Mouse (Mus musculus): Measurements from ENCODE around the gene Prss54. TPM values are rescaled to one million over a fixed set of nuclear protein-coding genes. Genes with fewer than 3 reads are reported as not detected.
A peak's percentile ranks its signal among the peaks of the same experiment; 100 is the strongest.

Gene Prss54
- polyA plus RNA-seq, 1 experiment from 2014 or later, result not detected

- no peak for ATAC-seq (replicated peaks; ENCODE audit: low FRiP score)
- Histone ChIP-seq H3K4me1 (replicated peaks; ENCODE audit: control insufficient read depth, insufficient read depth, low read length) (no peaks in the 10 kb centered on the region), H3K9ac (ENCODE audit: low read depth, low read length) (no peak overlapping the region), H3K36me3 (ENCODE audit: control insufficient read depth, insufficient read depth, low read length) (no peaks in the 10 kb centered on the region), H3K27ac (ENCODE audit: low read depth, low read length) (no peak overlapping the region), H3K4me2 (no peak overlapping the region), H3K4me3 (ENCODE audit: low read depth, low read length) (no peak overlapping the region), H3K27me3 (replicated peaks; ENCODE audit: control insufficient read depth, insufficient read depth, low read length) (no peaks in the 10 kb centered on the region), H3K9me3 (ENCODE audit: control insufficient read depth, low read length) (no peaks in the 10 kb centered on the region)
- 86% methylated on average over 4 of the region's 4 CpGs for WGBS
- no peak for DNase-seq (ENCODE audit: low spot score)
Measured at GRCm38 (mm10) chr8:95546986-95547385, 29.2 kb downstream of the Prss54 start.

- Histone ChIP-seq H3K36me3 (ENCODE audit: control insufficient read depth, insufficient read depth, low read length) (no peaks in the 10 kb centered on the region), H3K9me3 (ENCODE audit: control insufficient read depth, low read length) (no peaks in the 10 kb centered on the region), H3K27me3 (replicated peaks; ENCODE audit: control insufficient read depth, insufficient read depth, low read length) (no peaks in the 10 kb centered on the region), H3K27ac (ENCODE audit: low read depth, low read length) (no peak overlapping the region), H3K4me2 (no peak overlapping the region), H3K4me1 (replicated peaks; ENCODE audit: control insufficient read depth, insufficient read depth, low read length) (no peaks in the 10 kb centered on the region), H3K9ac (ENCODE audit: low read depth, low read length) (no peak overlapping the region), H3K4me3 (ENCODE audit: low read depth, low read length) (no peak overlapping the region)
- ATAC-seq (replicated peaks; ENCODE audit: low FRiP score), result no peak
- DNase-seq (ENCODE audit: low spot score), result no peak
- WGBS, result 72% methylated on average over 17 of the region's 17 CpGs
Measured at GRCm38 (mm10) chr8:95545815-95546214, 30.3 kb downstream of the Prss54 start.

GRCm38 (mm10) chr8:95543065-95543464 lies 33.1 kb downstream of the Prss54 start:
- 76% methylated on average over 3 of the region's 3 CpGs for WGBS
- no peaks in the 10 kb centered on the region for H3K9me3 ChIP-seq (ENCODE audit: control insufficient read depth, low read length)
- H3K9ac ChIP-seq (ENCODE audit: low read depth, low read length), result no peak overlapping the region
- H3K4me3 ChIP-seq (ENCODE audit: low read depth, low read length), result no peak overlapping the region
- DNase-seq (ENCODE audit: low spot score) (no peak), ATAC-seq (replicated peaks; ENCODE audit: low FRiP score) (no peak)
- no peaks in the 10 kb centered on the region for H3K27me3 ChIP-seq (replicated peaks; ENCODE audit: control insufficient read depth, insufficient read depth, low read length)
- H3K27ac ChIP-seq (ENCODE audit: low read depth, low read length), result no peak overlapping the region
- no peaks in the 10 kb centered on the region for H3K4me1 ChIP-seq (replicated peaks; ENCODE audit: control insufficient read depth, insufficient read depth, low read length)
- H3K4me2 ChIP-seq, result no peak overlapping the region
- no peaks in the 10 kb centered on the region for H3K36me3 ChIP-seq (ENCODE audit: control insufficient read depth, insufficient read depth, low read length)

GRCm38 (mm10) chr8:95542191-95542590 lies 33.9 kb downstream of the Prss54 start:
- H3K27me3 ChIP-seq (replicated peaks; ENCODE audit: control insufficient read depth, insufficient read depth, low read length), result no peaks in the 10 kb centered on the region
- 87% methylated on average over 6 of the region's 6 CpGs for WGBS
- no peaks in the 10 kb centered on the region for H3K9me3 ChIP-seq (ENCODE audit: control insufficient read depth, low read length)
- H3K27ac ChIP-seq (ENCODE audit: low read depth, low read length), result no peak overlapping the region
- H3K4me1 ChIP-seq (replicated peaks; ENCODE audit: control insufficient read depth, insufficient read depth, low read length), result no peaks in the 10 kb centered on the region
- no peaks in the 10 kb centered on the region for H3K36me3 ChIP-seq (ENCODE audit: control insufficient read depth, insufficient read depth, low read length)
- no peak overlapping the region for H3K4me3 ChIP-seq (ENCODE audit: low read depth, low read length)
- DNase-seq (ENCODE audit: low spot score), result no peak
- no peak overlapping the region for H3K9ac ChIP-seq (ENCODE audit: low read depth, low read length)
- H3K4me2 ChIP-seq, result no peak overlapping the region
- ATAC-seq (replicated peaks; ENCODE audit: low FRiP score), result no peak

GRCm38 (mm10) chr8:95539487-95539886 lies 36.7 kb downstream of the Prss54 start:
- WGBS, result 71% methylated on average over 5 of the region's 5 CpGs
- Histone ChIP-seq H3K4me1 (replicated peaks; ENCODE audit: control insufficient read depth, insufficient read depth, low read length) (no peaks in the 10 kb centered on the region; the same call in 1 of the 2 replicates), H3K4me3 (ENCODE audit: low read depth, low read length) (no peak overlapping the region), H3K27ac (ENCODE audit: low read depth, low read length) (no peak overlapping the region), H3K9ac (ENCODE audit: low read depth, low read length) (no peak overlapping the region), H3K27me3 (replicated peaks; ENCODE audit: control insufficient read depth, insufficient read depth, low read length) (peaks cover 2% of the 10 kb centered on the region; the same call in 1 of the 2 replicates), H3K36me3 (ENCODE audit: control insufficient read depth, insufficient read depth, low read length) (no peaks in the 10 kb centered on the region), H3K4me2 (no peak overlapping the region), H3K9me3 (ENCODE audit: control insufficient read depth, low read length) (no peaks in the 10 kb centered on the region)
- ATAC-seq (replicated peaks; ENCODE audit: low FRiP score) (no peak), DNase-seq (ENCODE audit: low spot score) (no peak)

GRCm38 (mm10) chr8:95533584-95534387 lies 42.4 kb downstream of the Prss54 start, which contains the start of gene Ccdc113:
Gene Ccdc113, plus strand, starts transcription at chr8:95534085.
- Histone ChIP-seq H3K9ac (ENCODE audit: low read depth, low read length) (peak within 1 kb of the TSS; percentile 9; the same call in 1 of the 2 replicates), H3K4me3 (ENCODE audit: low read depth, low read length) (peak within 1 kb of the TSS; percentile 42), H3K4me2 (peak within 1 kb of the TSS; percentile 71), H3K36me3 (ENCODE audit: control insufficient read depth, insufficient read depth, low read length) (no peaks in the 10 kb centered on the region), H3K9me3 (ENCODE audit: control insufficient read depth, low read length) (no peaks in the 10 kb centered on the region), H3K27me3 (replicated peaks; ENCODE audit: control insufficient read depth, insufficient read depth, low read length) (peaks cover 2% of the 10 kb centered on the region; the same call in 1 of the 2 replicates), H3K27ac (ENCODE audit: low read depth, low read length) (no peak within 1 kb of the TSS), H3K4me1 (replicated peaks; ENCODE audit: control insufficient read depth, insufficient read depth, low read length) (peaks cover 5% of the 10 kb centered on the region)
- WGBS, result 10% methylated on average over 33 of the region's 33 CpGs
- DNase-seq (ENCODE audit: low spot score) (peak; percentile 58), ATAC-seq (replicated peaks; ENCODE audit: low FRiP score) (peak; percentile 62)

- no peak overlapping the region for H3K4me2 ChIP-seq
- H3K9ac ChIP-seq (ENCODE audit: low read depth, low read length), result no peak overlapping the region
- no peak for ATAC-seq (replicated peaks; ENCODE audit: low FRiP score)
- no peaks in the 10 kb centered on the region for H3K9me3 ChIP-seq (ENCODE audit: control insufficient read depth, low read length)
- peaks cover 2% of the 10 kb centered on the region; the same call in 1 of the 2 replicates for H3K27me3 ChIP-seq (replicated peaks; ENCODE audit: control insufficient read depth, insufficient read depth, low read length)
- H3K36me3 ChIP-seq (ENCODE audit: control insufficient read depth, insufficient read depth, low read length), result no peaks in the 10 kb centered on the region
- 75% methylated on average over 4 of the region's 4 CpGs for WGBS
- H3K4me3 ChIP-seq (ENCODE audit: low read depth, low read length), result no peak overlapping the region
- H3K27ac ChIP-seq (ENCODE audit: low read depth, low read length), result no peak overlapping the region
- DNase-seq (ENCODE audit: low spot score), result no peak
- H3K4me1 ChIP-seq (replicated peaks; ENCODE audit: control insufficient read depth, insufficient read depth, low read length), result peaks cover 5% of the 10 kb centered on the region
Measured at GRCm38 (mm10) chr8:95532206-95532605, 43.9 kb downstream of the Prss54 start.

- H3K4me3 ChIP-seq (ENCODE audit: low read depth, low read length), result no peak overlapping the region
- no peak for DNase-seq (ENCODE audit: low spot score)
- H3K9me3 ChIP-seq (ENCODE audit: control insufficient read depth, low read length), result no peaks in the 10 kb centered on the region
- H3K4me2 ChIP-seq, result no peak overlapping the region
- no peak overlapping the region for H3K27ac ChIP-seq (ENCODE audit: low read depth, low read length)
- ATAC-seq (replicated peaks; ENCODE audit: low FRiP score), result no peak
- H3K36me3 ChIP-seq (ENCODE audit: control insufficient read depth, insufficient read depth, low read length), result no peaks in the 10 kb centered on the region
- no peak overlapping the region for H3K9ac ChIP-seq (ENCODE audit: low read depth, low read length)
- H3K4me1 ChIP-seq (replicated peaks; ENCODE audit: control insufficient read depth, insufficient read depth, low read length), result peaks cover under 1% of the 10 kb centered on the region
- WGBS, result 58% methylated on average over 9 of the region's 9 CpGs
- H3K27me3 ChIP-seq (replicated peaks; ENCODE audit: control insufficient read depth, insufficient read depth, low read length), result no peaks in the 10 kb centered on the region
Measured at GRCm38 (mm10) chr8:95528750-95529310, 47.3 kb downstream of the Prss54 start.

GRCm38 (mm10) chr8:95528194-95528593 lies 47.9 kb downstream of the Prss54 start:
- 91% methylated on average over 10 of the region's 10 CpGs for WGBS
- no peak for ATAC-seq (replicated peaks; ENCODE audit: low FRiP score)

More at GRCm38 (mm10) chr8:95528194-95528593, 47.9 kb downstream of the Prss54 start:
- Histone ChIP-seq H3K27me3 (replicated peaks; ENCODE audit: control insufficient read depth, insufficient read depth, low read length) (no peaks in the 10 kb centered on the region), H3K9ac (ENCODE audit: low read depth, low read length) (no peak overlapping the region), H3K9me3 (ENCODE audit: control insufficient read depth, low read length) (no peaks in the 10 kb centered on the region), H3K4me3 (ENCODE audit: low read depth, low read length) (no peak overlapping the region), H3K4me1 (replicated peaks; ENCODE audit: control insufficient read depth, insufficient read depth, low read length) (no peaks in the 10 kb centered on the region), H3K36me3 (ENCODE audit: control insufficient read depth, insufficient read depth, low read length) (no peaks in the 10 kb centered on the region), H3K27ac (ENCODE audit: low read depth, low read length) (no peak overlapping the region), H3K4me2 (no peak overlapping the region)
- no peak for DNase-seq (ENCODE audit: low spot score)

Measured in liver, embryonic 11.5 days (tissue).